Mouse (Mus musculus) MEL (cell line): ENCODE measurements around the gene Prps2. TPM values are rescaled to one million over a fixed set of nuclear protein-coding genes. Genes with fewer than 3 reads are reported as not detected.
"Not testable (repeated sequence)": the region's sequence is repeated elsewhere in the genome, so short reads cannot be mapped to it uniquely, and the experiment has no call there.

ENCODE experiments used
- DNase-seq: peaks from one replicate; pipeline ENCODE4 v3.0.0; 2011; ENCODE audit warnings: low read depth, low spot score
- H3K27ac ChIP-seq: 2 replicates; pipeline ENCODE4 v1.5.1; 2012; ENCODE audit warnings: low read depth, mild to moderate bottlenecking, control low read depth, low read length, moderate library complexity; ENCODE audit not compliant: control insufficient read depth
- H3K27me3 ChIP-seq, 2 experiments: fragments of 150-350 bp in 1 of 2; sonication (generic) in 1 of 2; 2 replicates each; pipeline ENCODE4 v1.6.1; 2012; ENCODE audit warnings: low read length in 2 of 2, mild to moderate bottlenecking in 2 of 2, improper control_type of control experiment in 1 of 2, moderate library complexity in 1 of 2; ENCODE audit not compliant: insufficient read depth in 2 of 2, control insufficient read depth in 1 of 2
- H3K36me3 ChIP-seq, 2 experiments: 2 replicates each; pipeline ENCODE4 v1.6.1; 2012 to 2014; ENCODE audit warnings: low read length in 2 of 2, improper control_type of control experiment in 1 of 2, inconsistent platforms in 1 of 2, mild to moderate bottlenecking in 1 of 2; ENCODE audit not compliant: insufficient read depth in 2 of 2, control insufficient read depth in 1 of 2
- H3K4me1 ChIP-seq, 2 experiments: fragments of 150-350 bp in 1 of 2; sonication (generic) in 1 of 2; 2 replicates each; pipeline ENCODE4 v1.6.1; 2012; ENCODE audit warnings: low read length in 2 of 2, improper control_type of control experiment in 1 of 2, mild to moderate bottlenecking in 1 of 2; ENCODE audit not compliant: insufficient read depth in 2 of 2, control insufficient read depth in 1 of 2
- H3K4me3 ChIP-seq, 2 experiments: fragments of 150-350 bp in 1 of 2; sonication (generic) in 1 of 2; 2 replicates each; pipeline ENCODE4 v1.5.1; 2012; ENCODE audit warnings: low read depth in 2 of 2, low read length in 2 of 2, mild to moderate bottlenecking in 2 of 2, moderate library complexity in 2 of 2, control low read depth in 1 of 2, improper control_type of control experiment in 1 of 2; ENCODE audit not compliant: control insufficient read depth in 1 of 2, insufficient read depth in 1 of 2
- H3K79me2 ChIP-seq: 2 replicates; pipeline ENCODE4 v1.6.1; 2012; ENCODE audit warnings: mild to moderate bottlenecking, low read length, moderate library complexity; ENCODE audit not compliant: control insufficient read depth, poor library complexity, insufficient read depth
- H3K9ac ChIP-seq: 2 replicates; pipeline ENCODE4 v1.6.1; 2012; ENCODE audit warnings: low read depth, mild to moderate bottlenecking, control low read depth, low read length, moderate library complexity; ENCODE audit not compliant: control insufficient read depth, poor library complexity, severe bottlenecking
- H3K9me3 ChIP-seq: fragments of 150-350 bp; sonication (generic); replicated peaks from 2 replicates; pipeline ENCODE4 v1.6.1; 2012; ENCODE audit warnings: mild to moderate bottlenecking, low read length, improper control_type of control experiment, moderate library complexity; ENCODE audit not compliant: insufficient read depth
- BHLHE40 ChIP-seq: IDR thresholded peaks from 2 replicates; pipeline ENCODE4 v1.6.1; 2012; ENCODE audit warnings: low read depth, mild to moderate bottlenecking, inconsistent platforms, low read length, improper control_type of control experiment, borderline replicate concordance
- E2F4 ChIP-seq: IDR thresholded peaks from 2 replicates; pipeline ENCODE4 v1.6.1; 2011; ENCODE audit warnings: low read depth, low read length, improper control_type of control experiment, borderline replicate concordance
- ELF1 ChIP-seq: IDR thresholded peaks from 2 replicates; pipeline ENCODE4 v1.6.1; 2014; ENCODE audit warnings: low read depth, mild to moderate bottlenecking, inconsistent platforms, low read length, improper control_type of control experiment, moderate library complexity
- ETS1 ChIP-seq: IDR thresholded peaks from 2 replicates; pipeline ENCODE4 v1.6.1; 2012; ENCODE audit warnings: low read depth, mild to moderate bottlenecking, inconsistent platforms, low read length, improper control_type of control experiment, moderate library complexity
- GATA1 ChIP-seq: IDR thresholded peaks from 2 replicates; pipeline ENCODE4 v1.6.1; 2011; ENCODE audit warnings: low read depth, low read length, improper control_type of control experiment
- HCFC1 ChIP-seq: IDR thresholded peaks from 2 replicates; pipeline ENCODE4 v1.6.1; 2012; ENCODE audit warnings: low read depth, mild to moderate bottlenecking, inconsistent platforms, low read length, improper control_type of control experiment, moderate library complexity
- KAT2A ChIP-seq: conservative IDR thresholded peaks from 2 replicates; pipeline ENCODE4 v1.6.1; 2012; ENCODE audit warnings: low read depth, low read length, improper control_type of control experiment, inconsistent platforms
- MAFK ChIP-seq: IDR thresholded peaks from 2 replicates; pipeline ENCODE4 v1.6.1; 2011; ENCODE audit warnings: low read depth, mild to moderate bottlenecking, low read length, improper control_type of control experiment, borderline replicate concordance
- POLR2A ChIP-seq, 2 experiments: IDR thresholded peaks; 2 replicates each; pipeline ENCODE4 v1.6.1; 2011 to 2012; ENCODE audit warnings: low read length in 2 of 2, mild to moderate bottlenecking in 2 of 2, control low read depth in 1 of 2, improper control_type of control experiment in 1 of 2, low read depth in 1 of 2, moderate library complexity in 1 of 2; ENCODE audit not compliant: control insufficient read depth in 1 of 2, insufficient read depth in 1 of 2, poor library complexity in 1 of 2
- POLR2AphosphoS2 ChIP-seq: IDR thresholded peaks from 2 replicates; pipeline ENCODE4 v1.6.1; 2011; ENCODE audit warnings: low read length, improper control_type of control experiment
- TAL1 ChIP-seq: IDR thresholded peaks from 2 replicates; pipeline ENCODE4 v1.6.1; 2012; ENCODE audit warnings: mild to moderate bottlenecking, inconsistent platforms, low read length, moderate library complexity, mixed read lengths
- ZKSCAN1 ChIP-seq: IDR thresholded peaks from 2 replicates; pipeline ENCODE4 v1.6.1; 2012; ENCODE audit warnings: low read depth, mild to moderate bottlenecking, inconsistent platforms, low read length, improper control_type of control experiment, moderate library complexity
- ZMIZ1 ChIP-seq: IDR thresholded peaks from 2 replicates; pipeline ENCODE4 v1.6.1; 2012; ENCODE audit warnings: low read depth, mild to moderate bottlenecking, inconsistent platforms, low read length, improper control_type of control experiment, moderate library complexity
- polyA plus RNA-seq, 2 experiments: library from polyadenylated mRNA; stranded (reverse) in 1 of 2; unstranded in 1 of 2; fragments of >175 nt in 1 of 2; fragments of >200 nt in 1 of 2; gene quantifications; 2 replicates each; pipeline versions ENCODE4 v1.2.1 to v1.2.4; 2012; ENCODE audit warnings: low replicate concordance in 2 of 2, low read depth in 1 of 2; ENCODE audit not compliant: insufficient read length in 2 of 2, insufficient read depth in 1 of 2, missing spikeins in 1 of 2
- total RNA-seq: library from RNA; depleted of rRNA; stranded (reverse); fragments of 300-350 nt; gene quantifications from 2 replicates; pipeline ENCODE4 v1.2.3, GENCODE M21; 2012; rRNA removed

Gene Prps2
- total and polyA plus RNA-seq, 3 experiments: not detected

DNA sequence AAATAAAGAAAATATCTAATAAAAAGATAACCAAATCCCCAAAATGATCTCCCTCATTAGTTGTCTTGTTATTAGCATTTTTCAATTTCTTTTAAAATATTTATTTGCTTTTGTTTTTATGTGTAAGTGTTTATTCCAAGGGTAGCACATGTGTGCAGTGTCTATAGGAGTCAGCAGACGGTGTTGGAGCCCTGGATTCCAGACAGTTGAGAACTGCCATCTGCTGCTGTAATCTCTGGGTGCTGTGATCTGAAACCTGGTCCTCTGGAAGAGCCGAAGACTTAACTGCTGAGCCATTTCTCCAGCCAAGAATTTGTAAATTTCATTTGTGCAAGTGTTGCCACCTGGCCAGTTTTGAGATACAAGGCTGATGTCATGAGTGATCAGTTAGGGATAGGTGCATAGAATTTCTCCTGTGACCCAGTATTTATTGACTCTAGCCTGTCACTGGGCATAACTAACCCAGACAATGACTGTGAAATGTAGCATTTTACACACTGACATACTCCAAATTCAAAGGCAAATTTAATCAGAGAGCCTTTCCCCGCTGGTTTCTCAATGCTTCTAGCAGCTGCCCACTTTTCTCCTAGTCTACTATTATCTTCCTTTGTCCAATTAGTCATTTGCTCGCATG, 67.3 kb downstream of the Prps2 start:
- H3K27ac ChIP-seq: no peak overlapping the region

DNA sequence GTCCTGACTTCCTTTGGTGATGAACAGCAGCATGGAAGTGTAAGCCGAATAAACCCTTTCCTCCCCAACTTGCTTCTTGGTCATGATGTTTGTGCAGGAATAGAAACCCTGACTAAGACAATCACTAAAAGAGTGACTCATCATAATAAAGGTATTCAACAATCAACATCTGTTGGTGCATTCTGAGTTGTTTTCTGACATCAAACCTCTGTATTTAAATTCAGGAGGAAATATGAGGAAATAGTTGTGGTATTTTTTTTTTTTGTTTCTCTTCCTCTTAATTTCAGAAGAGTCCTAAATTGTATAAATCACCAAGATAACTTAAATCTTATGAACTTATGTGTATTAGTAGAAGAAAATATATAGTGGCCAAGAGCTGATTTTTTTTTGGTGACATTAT, 80.5 kb downstream of the Prps2 start:
- not testable (repeated sequence) for H3K9ac ChIP-seq, H3K27me3 ChIP-seq, DNase-seq, H3K27ac ChIP-seq, H3K79me2 ChIP-seq, H3K4me3 ChIP-seq, H3K4me1 ChIP-seq, H3K9me3 ChIP-seq, H3K36me3 ChIP-seq

More for the DNA sequence above, 67.3 kb downstream of the Prps2 start:
- no peak for DNase-seq
- Histone ChIP-seq H3K4me3 (no peak overlapping the region), H3K79me2 (no peaks in the 10 kb centered on the region), H3K27me3 (no peaks in the 10 kb centered on the region), H3K4me1 (no peaks in the 10 kb centered on the region), H3K9ac (no peak overlapping the region), H3K36me3 (no peaks in the 10 kb centered on the region), H3K9me3 (no peaks in the 10 kb centered on the region)
- TF ChIP-seq BHLHE40 (no peak), ZKSCAN1 (no peak), HCFC1 (no peak), MAFK (no peak), POLR2A (IDR thresholded peaks at IDR 0.05; ENCODE audit: control insufficient read depth in 1 of 2, insufficient read depth in 1 of 2, low read depth in 1 of 2, low read length in 2 of 2, poor library complexity in 1 of 2) (no peak), ETS1 (no peak), ELF1 (no peak), E2F4 (no peak), KAT2A (no peak), ZMIZ1 (no peak), POLR2AphosphoS2 (no peak), GATA1 (no peak), TAL1 (no peak)

Other genes with a start within 250 kb of the Prps2 start
- not detected in 2 replicates for gene Tmsb4x, start 173.4 kb downstream of the Prps2 start, total RNA-seq
- not detected for gene Tmsb4x, start 173.4 kb downstream of the Prps2 start, polyA plus RNA-seq
- gene Tlr8, start 118.4 kb downstream of the Prps2 start, total RNA-seq: not detected in 2 replicates
- gene Tlr8, start 118.4 kb downstream of the Prps2 start, polyA plus RNA-seq: not detected
- not detected in 2 replicates for gene Tlr7, start 52.2 kb downstream of the Prps2 start, total RNA-seq
- not detected for gene Tlr7, start 52.2 kb downstream of the Prps2 start, polyA plus RNA-seq